Mouse (Mus musculus) ovary, postnatal 36 days (tissue): ENCODE data around the gene Cul5.
A peak's percentile ranks its signal among the peaks of the same experiment; 100 is the strongest.

Source experiments
- DNase-seq: peaks from one replicate; pipeline ENCODE4 v3.0.0; 2022; ENCODE audit warnings: low spot score, mixed read lengths

Gene Cul5

GRCm38 (mm10) chr9:53669680-53670219 is at the start of gene Cul5:
TSS of gene Cul5 (minus strand) at chr9:53670014.
- DNase-seq = no peak

DNA sequence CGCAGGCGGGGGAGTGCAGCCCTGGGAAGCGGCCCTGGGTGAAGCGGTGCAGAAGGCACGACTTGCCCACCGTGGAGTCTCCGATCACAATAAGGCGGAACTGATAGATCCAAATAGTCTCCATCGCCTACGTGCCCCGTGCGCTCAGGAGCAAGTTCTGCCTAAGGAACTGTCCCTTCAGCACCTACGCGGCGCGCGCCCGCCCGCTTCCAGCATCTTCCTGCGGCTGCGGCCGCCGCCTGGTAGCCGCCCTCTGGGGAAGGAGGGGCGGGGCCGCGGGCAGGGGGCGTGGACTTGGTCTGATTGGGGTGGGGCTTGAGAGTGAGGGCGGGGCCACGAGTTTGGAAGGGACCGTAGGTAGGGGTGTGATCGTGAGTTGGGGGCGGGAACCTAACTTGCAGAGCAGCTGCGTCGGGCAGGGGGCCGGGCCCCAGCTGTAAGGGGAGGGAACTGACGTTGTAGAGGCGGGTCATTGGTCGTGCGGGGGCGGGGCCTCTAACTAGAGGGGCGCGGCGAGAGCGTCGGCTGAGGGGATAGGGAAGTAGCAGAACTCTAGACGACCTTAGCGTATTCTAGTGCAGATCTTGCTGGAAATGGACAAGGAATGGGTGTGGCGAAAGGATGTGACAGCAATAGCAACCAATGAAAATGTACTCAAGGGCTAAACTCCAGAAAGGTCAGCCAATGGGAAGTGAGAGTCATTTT is 36.3 kb upstream of the Cul5 start, which contains the start of gene Rab39:
Gene Rab39, minus strand, starts transcription at position 241 of the 705 bp plus-strand sequence.
- peak; percentile 74 for DNase-seq

- DNase-seq = peak; percentile 5
Measured at GRCm38 (mm10) chr9:53705491-53705991, 35.7 kb upstream of the Cul5 start.

- DNase-seq = no peak
Measured at GRCm38 (mm10) chr9:53702991-53703390, 33.2 kb upstream of the Cul5 start.

GRCm38 (mm10) chr9:53700496-53700895 is 30.7 kb upstream of the Cul5 start:
- no peak for DNase-seq

DNA sequence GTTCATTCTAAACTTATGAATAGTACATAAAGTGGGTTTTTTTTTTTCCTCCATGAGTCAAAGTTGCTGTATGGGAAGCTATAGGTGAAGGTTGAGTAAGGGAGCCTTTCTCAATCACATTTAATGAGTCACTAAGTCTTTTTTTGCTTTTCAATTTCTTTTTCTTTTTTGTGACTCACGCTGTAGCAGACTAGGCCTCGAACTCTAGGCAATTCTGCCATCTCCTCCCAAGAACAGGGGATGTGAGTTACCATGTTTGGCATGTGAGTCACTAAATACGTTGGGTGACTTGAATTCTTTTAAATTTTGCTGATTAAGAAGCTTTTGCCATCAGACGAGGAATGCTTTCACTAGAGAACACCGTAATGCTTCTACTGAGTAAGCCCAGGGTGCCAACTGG is 26.0 kb upstream of the Cul5 start:
- DNase-seq = no peak

GRCm38 (mm10) chr9:53693718-53694117 is 23.9 kb upstream of the Cul5 start:
- DNase-seq = no peak

- no peak for DNase-seq
Measured at GRCm38 (mm10) chr9:53691745-53692670, 22.2 kb upstream of the Cul5 start.

GRCm38 (mm10) chr9:53680851-53681250 is 11.0 kb upstream of the Cul5 start:
- DNase-seq = no peak

GRCm38 (mm10) chr9:53676921-53677320 is 7.1 kb upstream of the Cul5 start:
- DNase-seq = no peak

DNA sequence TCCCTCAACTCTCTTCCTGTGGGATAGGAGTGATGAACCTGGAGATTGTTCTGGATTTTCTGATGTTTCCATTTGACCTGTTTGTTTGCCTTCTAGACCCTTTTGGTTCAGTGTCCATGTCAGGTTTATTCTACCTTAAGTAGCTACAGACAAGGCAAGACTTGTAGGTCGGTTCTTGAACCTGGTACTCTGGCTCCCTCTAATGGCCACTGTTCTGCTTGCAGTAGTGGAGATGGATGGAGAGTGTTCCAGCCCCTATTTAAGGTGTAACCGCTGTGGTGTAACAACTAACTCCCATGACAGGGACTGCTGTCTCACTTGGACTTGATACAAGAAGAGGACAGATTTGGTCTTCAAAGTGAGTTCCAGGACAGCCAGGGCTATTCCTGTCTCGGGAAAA is 3.8 kb upstream of the Cul5 start:
- peak; percentile 46 for DNase-seq

GRCm38 (mm10) chr9:53667020-53667669 is 2.7 kb downstream of the Cul5 start:
- peak; percentile 94 for DNase-seq

DNA sequence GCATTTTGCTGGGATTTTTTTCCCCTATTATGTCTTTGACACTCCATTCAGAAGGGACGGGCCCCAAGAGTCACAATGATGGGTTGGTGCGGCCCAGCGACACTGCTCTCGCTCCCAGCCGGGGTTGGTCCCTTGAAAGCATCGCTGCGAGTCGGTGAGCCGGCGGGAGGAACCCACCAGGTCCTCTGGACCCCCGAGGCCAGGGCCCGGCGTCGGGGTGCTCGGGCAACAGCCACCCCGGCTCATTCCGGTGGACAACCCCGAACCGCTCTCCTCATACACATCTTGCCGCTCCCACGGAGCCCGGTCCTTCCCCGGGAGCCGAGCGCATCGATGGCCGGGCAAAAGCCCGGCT is 3.2 kb downstream of the Cul5 start:
- no peak for DNase-seq

- no peak for DNase-seq
Measured at GRCm38 (mm10) chr9:53665428-53665827, 4.4 kb downstream of the Cul5 start.

DNA sequence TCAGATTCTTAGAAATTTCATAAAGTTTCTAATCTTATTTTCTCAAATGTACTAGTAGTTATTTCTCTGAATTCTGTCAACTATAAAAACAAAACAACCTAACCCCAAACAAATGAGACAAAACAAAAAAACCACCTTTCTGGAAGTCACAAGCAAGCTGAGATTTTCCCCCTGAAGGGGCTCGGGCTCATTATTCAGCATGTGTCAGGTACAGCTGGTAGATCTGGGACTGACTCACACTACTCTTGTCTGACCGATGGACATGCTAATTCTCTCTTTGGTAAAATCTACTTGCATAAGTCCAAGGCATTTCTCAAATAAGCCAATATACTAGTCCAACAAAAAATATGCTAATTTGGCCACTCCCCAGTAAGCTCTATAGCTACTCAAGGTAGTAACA is 5.0 kb downstream of the Cul5 start:
- DNase-seq = no peak

- DNase-seq = no peak
Measured at GRCm38 (mm10) chr9:53634796-53635195, 35.0 kb downstream of the Cul5 start.

DNA sequence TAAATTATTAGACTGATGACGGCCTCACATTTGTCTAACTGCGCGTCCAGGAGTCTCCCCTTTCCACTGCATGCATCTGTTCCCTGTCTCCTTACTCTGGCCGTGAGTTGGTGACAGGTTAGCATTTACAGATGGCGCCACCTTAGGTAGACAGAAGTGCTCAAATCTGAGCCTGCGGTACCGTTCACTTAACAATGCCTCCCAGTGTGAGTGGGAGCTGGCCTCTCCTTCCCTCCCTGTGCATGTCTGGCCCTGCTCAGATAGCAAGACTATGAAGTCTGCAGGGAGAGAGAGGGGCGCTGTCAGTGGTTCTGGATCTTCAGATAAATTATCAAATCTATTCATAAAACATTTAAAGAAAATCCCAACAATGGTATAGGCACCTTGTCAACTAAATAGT is 54.6 kb downstream of the Cul5 start:
- DNase-seq = no peak

DNA sequence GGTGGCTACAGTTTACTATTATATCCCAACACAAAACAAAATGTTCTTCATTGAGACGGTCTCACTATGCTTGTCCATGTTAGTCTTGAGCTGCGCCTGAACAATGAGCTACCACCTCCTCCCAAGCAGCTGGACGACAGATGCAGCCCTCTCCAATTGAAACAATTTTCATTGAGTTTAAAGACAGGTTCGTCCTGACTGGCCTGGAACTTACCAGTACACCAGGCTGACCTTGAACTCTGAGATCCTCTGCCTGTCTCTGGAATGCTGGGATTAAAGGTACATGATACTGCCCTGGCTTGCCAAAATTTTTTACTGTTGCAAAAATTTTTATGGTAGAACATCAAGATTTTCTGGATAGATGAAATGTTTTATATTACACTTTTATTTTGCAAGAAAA is 55.5 kb downstream of the Cul5 start:
- no peak for DNase-seq

DNA sequence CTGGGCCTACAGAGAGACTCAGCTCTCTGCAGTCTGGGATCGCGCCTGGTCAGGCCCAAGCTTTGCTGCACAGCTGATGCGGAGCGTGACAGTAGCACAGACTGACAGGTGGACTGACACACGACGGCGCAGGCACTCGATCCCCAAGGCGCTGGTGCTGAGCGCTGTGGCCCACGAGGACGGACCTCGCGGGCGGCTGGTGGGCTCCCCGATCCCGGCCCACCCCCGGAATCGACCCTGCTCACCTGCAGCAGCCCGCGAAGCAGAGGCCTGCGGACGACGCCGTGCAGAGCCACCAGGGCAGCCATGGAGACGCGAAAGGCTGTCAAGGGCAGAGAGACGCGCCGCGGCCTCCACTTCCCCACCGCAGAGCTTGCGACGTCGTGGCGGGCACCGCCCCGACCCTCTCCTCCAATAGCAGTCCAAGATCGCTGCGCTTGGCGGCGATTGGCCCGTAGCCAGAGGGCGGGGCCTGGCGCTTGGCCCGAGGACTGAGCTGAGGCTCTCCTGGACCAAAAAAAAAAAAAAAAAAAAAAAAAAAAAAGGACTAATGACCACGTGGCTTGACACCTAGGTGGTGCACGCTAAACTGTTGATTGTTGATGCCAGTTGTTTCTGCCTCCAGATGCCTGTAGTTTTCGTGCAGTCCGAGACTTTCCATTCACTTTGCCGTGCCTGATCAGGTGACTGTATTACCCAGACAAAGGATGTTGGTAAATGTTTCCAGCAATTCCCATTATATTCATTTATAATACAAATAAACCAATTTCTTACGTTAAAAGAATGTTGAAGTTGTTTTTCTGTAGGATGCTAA is 59.6 kb downstream of the Cul5 start, which contains the start of gene Acat1:
Gene Acat1, minus strand, starts transcription at position 415 of the 814 bp plus-strand sequence.
- peak; percentile 95 for DNase-seq

- DNase-seq = no peak
Measured at GRCm38 (mm10) chr9:53609306-53609967, 60.4 kb downstream of the Cul5 start.

DNA sequence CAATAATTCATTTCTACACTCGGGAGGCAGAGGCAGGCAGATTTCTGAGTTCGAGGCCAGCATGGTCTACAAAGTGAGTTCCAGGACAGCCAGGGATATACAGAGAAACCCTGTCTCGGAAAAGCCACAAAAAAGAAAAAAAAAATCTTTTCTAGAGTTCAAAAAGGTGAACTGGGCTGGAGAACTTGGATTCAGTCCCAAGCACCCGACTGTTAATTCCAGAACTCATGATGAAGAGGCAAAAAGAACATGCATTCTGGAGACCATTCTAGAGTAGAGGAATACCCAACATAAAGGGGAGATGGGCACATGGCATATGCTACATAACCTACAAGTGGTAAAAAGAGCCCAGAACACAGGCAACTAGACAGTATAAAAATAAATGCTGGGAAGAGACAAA is 62.0 kb downstream of the Cul5 start:
- no peak for DNase-seq
